Mouse (Mus musculus) CH12.LX (cell line): Measurements from ENCODE around the gene Efemp2.

Source experiments
- CHD2 ChIP-seq: IDR thresholded peaks from 2 replicates; pipeline ENCODE4 v1.6.1; 2011; ENCODE audit warnings: low read length, improper control_type of control experiment
- CTCF ChIP-seq, 2 experiments: IDR thresholded peaks in 1 of 2; conservative IDR thresholded peaks in 1 of 2; 2 replicates each; pipeline ENCODE4 v1.5.1; 2011 to 2012; ENCODE audit warnings: low read depth in 2 of 2, low read length in 2 of 2, improper control_type of control experiment in 1 of 2, inconsistent platforms in 1 of 2, mild to moderate bottlenecking in 1 of 2, moderate library complexity in 1 of 2
- ELF1 ChIP-seq: IDR thresholded peaks from 2 replicates; pipeline ENCODE4 v1.6.1; 2014; ENCODE audit warnings: low read depth, mild to moderate bottlenecking, inconsistent platforms, low read length, improper control_type of control experiment
- EP300 ChIP-seq: IDR thresholded peaks from 2 replicates; pipeline ENCODE4 v1.6.1; 2011; ENCODE audit warnings: low read length, improper control_type of control experiment
- HCFC1 ChIP-seq: IDR thresholded peaks from 2 replicates; pipeline ENCODE4 v1.6.1; 2012; ENCODE audit warnings: low read depth, mild to moderate bottlenecking, inconsistent platforms, low read length, improper control_type of control experiment
- KAT2A ChIP-seq: IDR thresholded peaks from 2 replicates; pipeline ENCODE4 v1.6.1; 2012; ENCODE audit warnings: low read length, improper control_type of control experiment, inconsistent platforms; ENCODE audit not compliant: insufficient replicate concordance
- POLR2A ChIP-seq: IDR thresholded peaks from 2 replicates; pipeline ENCODE4 v1.6.1; 2011; ENCODE audit warnings: low read depth, mild to moderate bottlenecking, improper control_type of control experiment, low read length
- USF1 ChIP-seq: IDR thresholded peaks from 2 replicates; pipeline ENCODE4 v1.6.1; 2014; ENCODE audit warnings: low read depth, mild to moderate bottlenecking, inconsistent platforms, low read length, improper control_type of control experiment
- ZC3H11A ChIP-seq: IDR thresholded peaks from 2 replicates; pipeline ENCODE4 v1.6.1; 2012; ENCODE audit warnings: low read depth, mild to moderate bottlenecking, inconsistent platforms, low read length, improper control_type of control experiment

DNA sequence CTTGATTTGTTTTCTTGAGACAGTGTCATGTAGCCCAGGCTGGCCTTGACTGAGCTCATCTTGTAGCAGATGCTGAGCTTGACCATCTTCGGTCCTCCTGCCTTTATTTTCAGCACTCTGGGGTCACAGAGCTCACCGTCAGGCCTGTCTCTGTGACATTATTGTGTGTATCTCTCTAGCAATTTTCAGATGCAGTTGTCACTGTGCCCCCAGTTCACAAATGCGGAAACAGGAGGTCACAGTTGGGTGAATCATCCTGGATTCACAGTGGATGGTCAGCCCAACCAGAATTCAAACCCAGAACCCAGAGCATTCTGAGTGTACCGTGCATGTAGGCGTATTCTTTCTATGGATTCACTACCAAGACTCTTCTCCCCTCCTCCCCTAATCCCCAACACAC lies 28.0 kb upstream of the Efemp2 start:
- no peak for TF ChIP-seq CHD2
- TF ChIP-seq EP300 = no peak
- no peak for TF ChIP-seq ZC3H11A
- no peak for TF ChIP-seq KAT2A
- no peak for TF ChIP-seq POLR2A
- no peak for TF ChIP-seq HCFC1
- TF ChIP-seq ELF1 = no peak
- no peak for TF ChIP-seq CTCF (conservative IDR thresholded peaks at IDR 0.05 in 1 of 2, IDR thresholded peaks at IDR 0.05 in 1 of 2; ENCODE audit: low read depth in 2 of 2, low read length in 2 of 2)
- no peak for TF ChIP-seq USF1
